Mouse (Mus musculus): ENCODE data around the gene Elovl2. TPM values are rescaled to one million over a fixed set of nuclear protein-coding genes. Genes with fewer than 3 reads are reported as not detected.

The Elovl2 gene
- polyA plus RNA-seq, 1 experiment from 2014 or later, result 43.5 TPM

GRCm38 (mm10) chr13:41238035-41238804, 18.0 kb upstream of the Elovl2 start:
- Histone ChIP-seq H3K27me3 (ENCODE audit: control insufficient read depth, insufficient read depth, low read length) (no peaks in the 10 kb centered on the region), H3K4me1 (ENCODE audit: control insufficient read depth, insufficient read depth, low read length) (no peaks in the 10 kb centered on the region), H3K4me3 (ENCODE audit: low read depth, low read length) (no peak overlapping the region), H3K4me2 (ENCODE audit: low read depth, low read length) (no peak overlapping the region), H3K27ac (ENCODE audit: low read depth, low read length) (no peak overlapping the region), H3K9ac (replicated peaks; ENCODE audit: low read depth, low read length) (no peak overlapping the region), H3K36me3 (ENCODE audit: control insufficient read depth, insufficient read depth, low read length) (no peaks in the 10 kb centered on the region), H3K9me3 (ENCODE audit: control insufficient read depth, low read length) (no peaks in the 10 kb centered on the region)
- ATAC-seq (ENCODE audit: low read depth), result peak; percentile 31; the same call in 1 of the 2 replicates
- 83% methylated on average over 10 of the region's 10 CpGs for WGBS

GRCm38 (mm10) chr13:41235845-41236741, 15.9 kb upstream of the Elovl2 start:
- Histone ChIP-seq H3K4me2 (ENCODE audit: low read depth, low read length) (no peak overlapping the region), H3K36me3 (ENCODE audit: control insufficient read depth, insufficient read depth, low read length) (no peaks in the 10 kb centered on the region), H3K4me3 (ENCODE audit: low read depth, low read length) (no peak overlapping the region), H3K9me3 (ENCODE audit: control insufficient read depth, low read length) (no peaks in the 10 kb centered on the region), H3K9ac (replicated peaks; ENCODE audit: low read depth, low read length) (no peak overlapping the region), H3K27me3 (ENCODE audit: control insufficient read depth, insufficient read depth, low read length) (no peaks in the 10 kb centered on the region), H3K27ac (ENCODE audit: low read depth, low read length) (no peak overlapping the region), H3K4me1 (ENCODE audit: control insufficient read depth, insufficient read depth, low read length) (no peaks in the 10 kb centered on the region)
- no peak for ATAC-seq (ENCODE audit: low read depth)
- WGBS, result 76% methylated on average over 13 of the region's 13 CpGs

- no peak overlapping the region for H3K4me3 ChIP-seq (ENCODE audit: low read depth, low read length)
- no peaks in the 10 kb centered on the region for H3K4me1 ChIP-seq (ENCODE audit: control insufficient read depth, insufficient read depth, low read length)
- no peaks in the 10 kb centered on the region for H3K27me3 ChIP-seq (ENCODE audit: control insufficient read depth, insufficient read depth, low read length)
- H3K4me2 ChIP-seq (ENCODE audit: low read depth, low read length), result no peak overlapping the region
- no peak for ATAC-seq (ENCODE audit: low read depth)
- no peaks in the 10 kb centered on the region for H3K36me3 ChIP-seq (ENCODE audit: control insufficient read depth, insufficient read depth, low read length)
- WGBS, result 91% methylated on average over 6 of the region's 6 CpGs
- no peak overlapping the region for H3K9ac ChIP-seq (replicated peaks; ENCODE audit: low read depth, low read length)
- H3K27ac ChIP-seq (ENCODE audit: low read depth, low read length), result no peak overlapping the region
- no peaks in the 10 kb centered on the region for H3K9me3 ChIP-seq (ENCODE audit: control insufficient read depth, low read length)
These were observed 15.0 kb upstream of the Elovl2 start for GRCm38 (mm10) chr13:41235181-41235580.

GRCm38 (mm10) chr13:41233241-41233640, 13.0 kb upstream of the Elovl2 start:
- no peaks in the 10 kb centered on the region for H3K36me3 ChIP-seq (ENCODE audit: control insufficient read depth, insufficient read depth, low read length)
- no peak overlapping the region for H3K27ac ChIP-seq (ENCODE audit: low read depth, low read length)
- 87% methylated on average over 7 of the region's 7 CpGs for WGBS
- no peaks in the 10 kb centered on the region for H3K9me3 ChIP-seq (ENCODE audit: control insufficient read depth, low read length)
- no peak overlapping the region for H3K9ac ChIP-seq (replicated peaks; ENCODE audit: low read depth, low read length)
- no peaks in the 10 kb centered on the region for H3K4me1 ChIP-seq (ENCODE audit: control insufficient read depth, insufficient read depth, low read length)
- H3K4me3 ChIP-seq (ENCODE audit: low read depth, low read length), result no peak overlapping the region
- no peak overlapping the region for H3K4me2 ChIP-seq (ENCODE audit: low read depth, low read length)
- no peaks in the 10 kb centered on the region for H3K27me3 ChIP-seq (ENCODE audit: control insufficient read depth, insufficient read depth, low read length)
- no peak for ATAC-seq (ENCODE audit: low read depth)

- Histone ChIP-seq H3K36me3 (ENCODE audit: control insufficient read depth, insufficient read depth, low read length) (no peaks in the 10 kb centered on the region), H3K27ac (ENCODE audit: low read depth, low read length) (no peak overlapping the region), H3K9ac (replicated peaks; ENCODE audit: low read depth, low read length) (no peak overlapping the region), H3K4me1 (ENCODE audit: control insufficient read depth, insufficient read depth, low read length) (no peaks in the 10 kb centered on the region), H3K4me3 (ENCODE audit: low read depth, low read length) (no peak overlapping the region), H3K9me3 (ENCODE audit: control insufficient read depth, low read length) (no peaks in the 10 kb centered on the region), H3K4me2 (ENCODE audit: low read depth, low read length) (no peak overlapping the region), H3K27me3 (ENCODE audit: control insufficient read depth, insufficient read depth, low read length) (no peaks in the 10 kb centered on the region)
- no peak for ATAC-seq (ENCODE audit: low read depth)
- WGBS, result 94% methylated on average over 15 of the region's 15 CpGs
These were observed 12.0 kb upstream of the Elovl2 start for GRCm38 (mm10) chr13:41232209-41232608.

GRCm38 (mm10) chr13:41231389-41231983, 11.3 kb upstream of the Elovl2 start:
- 80% methylated on average over 12 of the region's 12 CpGs for WGBS
- Histone ChIP-seq H3K4me2 (ENCODE audit: low read depth, low read length) (no peak overlapping the region), H3K27me3 (ENCODE audit: control insufficient read depth, insufficient read depth, low read length) (no peaks in the 10 kb centered on the region), H3K27ac (ENCODE audit: low read depth, low read length) (no peak overlapping the region), H3K36me3 (ENCODE audit: control insufficient read depth, insufficient read depth, low read length) (no peaks in the 10 kb centered on the region), H3K9me3 (ENCODE audit: control insufficient read depth, low read length) (no peaks in the 10 kb centered on the region), H3K9ac (replicated peaks; ENCODE audit: low read depth, low read length) (no peak overlapping the region), H3K4me3 (ENCODE audit: low read depth, low read length) (no peak overlapping the region), H3K4me1 (ENCODE audit: control insufficient read depth, insufficient read depth, low read length) (no peaks in the 10 kb centered on the region)
- ATAC-seq (ENCODE audit: low read depth), result no peak

- Histone ChIP-seq H3K9ac (replicated peaks; ENCODE audit: low read depth, low read length) (no peak overlapping the region), H3K4me2 (ENCODE audit: low read depth, low read length) (no peak overlapping the region), H3K4me1 (ENCODE audit: control insufficient read depth, insufficient read depth, low read length) (no peaks in the 10 kb centered on the region), H3K9me3 (ENCODE audit: control insufficient read depth, low read length) (no peaks in the 10 kb centered on the region), H3K27me3 (ENCODE audit: control insufficient read depth, insufficient read depth, low read length) (no peaks in the 10 kb centered on the region), H3K27ac (ENCODE audit: low read depth, low read length) (no peak overlapping the region), H3K4me3 (ENCODE audit: low read depth, low read length) (no peak overlapping the region), H3K36me3 (ENCODE audit: control insufficient read depth, insufficient read depth, low read length) (no peaks in the 10 kb centered on the region)
- 89% methylated on average over 5 of the region's 5 CpGs for WGBS
- ATAC-seq (ENCODE audit: low read depth), result no peak
These were observed 10.1 kb upstream of the Elovl2 start for GRCm38 (mm10) chr13:41230256-41230655.

- ATAC-seq (ENCODE audit: low read depth), result no peak
- Histone ChIP-seq H3K4me2 (ENCODE audit: low read depth, low read length) (no peak overlapping the region), H3K36me3 (ENCODE audit: control insufficient read depth, insufficient read depth, low read length) (no peaks in the 10 kb centered on the region), H3K4me3 (ENCODE audit: low read depth, low read length) (no peak overlapping the region), H3K4me1 (ENCODE audit: control insufficient read depth, insufficient read depth, low read length) (no peaks in the 10 kb centered on the region), H3K9me3 (ENCODE audit: control insufficient read depth, low read length) (0 out of 2 replicates have a peak, but pooled peaks cover 3% of the 10 kb centered on the region), H3K9ac (replicated peaks; ENCODE audit: low read depth, low read length) (no peak overlapping the region), H3K27me3 (ENCODE audit: control insufficient read depth, insufficient read depth, low read length) (no peaks in the 10 kb centered on the region), H3K27ac (ENCODE audit: low read depth, low read length) (no peak overlapping the region)
- 84% methylated on average over 5 of the region's 5 CpGs for WGBS
These were observed 7.9 kb upstream of the Elovl2 start for GRCm38 (mm10) chr13:41228060-41228459.
